Mouse (Mus musculus): Measurements from ENCODE around the gene Lrp5.

DNA sequence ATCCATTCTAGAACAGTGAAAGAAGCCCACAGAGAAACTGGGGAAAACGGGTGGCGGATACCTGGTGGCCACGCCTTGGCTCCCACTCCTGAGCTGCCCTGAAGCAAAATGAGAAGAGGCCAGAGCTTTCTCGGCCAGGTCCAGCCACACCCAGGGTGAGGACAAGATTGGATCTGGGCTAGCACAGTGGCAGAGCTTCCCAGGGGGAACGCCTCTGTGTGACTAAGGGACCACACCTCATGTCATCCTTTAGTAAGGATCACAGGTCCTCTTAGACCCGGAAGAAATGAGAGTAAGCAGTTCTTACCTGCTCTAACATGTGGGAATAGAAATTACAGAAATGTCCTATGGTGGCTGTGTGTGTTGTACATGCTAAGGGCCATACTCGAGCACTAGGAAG lies 61.3 kb downstream of the Lrp5 start:
- no peak for TF ChIP-seq POLR2A (IDR thresholded peaks at IDR 0.05; ENCODE audit: insufficient read depth, low read length)
- no peak for TF ChIP-seq CTCF (IDR thresholded peaks at IDR 0.05; ENCODE audit: low read depth, low read length)
- no peak for TF ChIP-seq EP300 (IDR thresholded peaks at IDR 0.05; ENCODE audit: insufficient read depth, low read depth, low read length)

All from ES-Bruce4 (cell line).